Mouse (Mus musculus) B cell, adult 2 months (primary cell): ENCODE measurements around the gene Hddc2.
A peak's percentile ranks its signal among the peaks of the same experiment; 100 is the strongest.

Source experiments
- DNase-seq, 2 experiments: peaks; one replicate each; pipeline ENCODE4 v3.0.0; 2022

Hddc2 gene

DNA sequence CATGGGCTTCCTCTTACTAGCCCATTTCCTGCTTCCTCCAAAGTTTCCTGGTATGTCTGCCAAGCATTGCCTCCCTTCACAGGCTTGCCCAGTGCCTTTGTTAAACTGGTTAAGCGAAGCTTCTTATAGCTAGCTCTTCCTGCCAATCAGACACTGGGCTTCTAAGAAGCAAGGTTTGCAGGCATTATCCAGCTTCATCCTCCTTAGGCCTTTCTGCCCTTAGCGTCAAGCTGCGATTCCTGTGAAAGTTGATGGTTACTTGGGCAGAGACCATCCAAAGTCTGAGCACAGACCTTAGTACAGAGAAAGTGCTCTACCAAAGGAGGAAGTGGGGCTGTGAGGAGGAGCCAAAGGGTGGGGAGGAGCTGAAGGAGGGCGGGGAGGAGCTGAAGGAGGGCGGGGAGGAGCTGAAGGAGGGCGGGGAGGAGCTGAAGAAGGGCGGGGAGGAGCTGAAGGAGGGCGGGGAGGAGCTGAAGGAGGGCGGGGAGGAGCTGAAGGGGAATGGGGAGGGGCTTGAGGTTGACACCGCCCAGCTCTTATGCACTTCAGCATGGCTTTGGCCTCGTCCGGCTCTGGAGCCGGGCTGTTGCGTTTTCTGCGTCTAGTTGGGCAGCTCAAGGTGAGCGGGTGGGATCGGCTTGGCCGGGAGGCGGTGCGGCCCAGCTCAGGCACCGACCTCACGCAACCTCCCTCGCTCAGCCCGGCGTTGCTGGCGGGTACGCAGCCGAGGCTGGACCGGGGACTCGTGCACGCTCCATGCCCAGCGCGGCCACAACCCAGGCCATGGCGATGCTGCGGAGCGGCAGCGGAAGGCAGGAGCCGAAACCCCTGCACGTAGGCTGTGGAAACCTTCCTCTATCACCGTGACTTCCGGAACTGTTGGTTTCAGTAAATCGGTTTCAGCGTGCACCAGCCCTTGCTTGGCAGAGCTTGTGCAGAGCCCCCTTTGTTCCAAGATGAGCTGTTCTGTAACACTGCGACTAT, at the start of gene Hddc2:
Gene Hddc2 (plus strand): TSS at position 519 of the 984 bp plus-strand sequence.
- peak; percentile 81 to 82 for DNase-seq

DNA sequence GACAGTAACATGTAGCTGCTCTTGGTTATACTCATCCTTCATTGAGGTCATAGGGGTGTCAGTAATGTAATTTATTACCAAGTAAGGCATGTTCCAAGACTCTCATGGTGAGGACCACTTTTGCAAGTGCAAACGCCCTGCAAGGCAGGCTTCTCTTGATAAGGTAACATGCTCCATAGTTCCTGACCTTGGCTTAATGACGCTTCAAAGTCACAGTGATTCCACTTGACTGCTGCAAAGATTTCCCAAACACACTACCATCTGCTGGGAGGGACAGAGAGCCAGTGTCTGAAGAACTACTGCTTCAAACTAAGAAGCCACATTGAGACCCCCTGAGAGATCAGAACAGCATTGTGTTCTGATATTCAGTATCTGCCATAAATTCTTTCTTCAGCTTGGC, 40.4 kb upstream of the Hddc2 start:
- no peak for DNase-seq

DNA sequence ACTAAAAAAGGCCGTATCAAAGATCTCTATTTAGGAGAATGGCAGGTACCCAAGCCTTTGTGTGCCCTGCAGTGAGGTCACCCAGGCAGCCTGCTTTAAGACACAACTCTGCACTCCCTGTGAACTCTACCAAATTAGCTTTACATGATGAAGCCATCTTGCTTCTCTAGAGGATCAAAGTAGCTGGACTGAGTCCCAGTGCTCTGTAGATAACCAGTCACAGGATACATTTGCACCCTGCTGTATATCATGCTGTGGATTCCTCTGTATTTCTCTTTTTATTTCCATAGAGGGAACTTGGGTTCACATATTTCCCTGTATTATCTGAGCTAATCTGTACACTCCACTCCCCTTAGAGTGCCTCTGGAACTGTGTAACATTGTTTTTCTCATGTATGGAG, 40.0 kb upstream of the Hddc2 start:
- no peak for DNase-seq

DNA sequence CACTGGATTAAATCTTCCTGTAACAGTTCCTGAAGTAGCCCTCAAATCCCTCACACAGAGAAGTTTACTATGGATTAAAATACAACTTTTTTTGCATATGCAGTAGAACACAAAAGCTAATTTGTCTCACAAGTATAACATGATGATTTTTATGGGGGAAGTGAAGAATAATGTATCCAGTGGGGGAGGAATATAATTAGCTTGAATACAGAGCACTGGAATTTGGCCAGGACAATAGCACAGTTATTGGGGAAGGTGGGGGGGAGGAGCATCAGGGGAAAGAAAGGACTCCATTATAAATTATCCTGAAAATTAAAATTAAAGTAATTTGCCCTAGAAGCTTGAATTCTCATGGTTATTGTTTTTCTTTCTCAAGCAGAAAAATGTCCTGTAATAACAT, 25.4 kb upstream of the Hddc2 start:
- no peak for DNase-seq

DNA sequence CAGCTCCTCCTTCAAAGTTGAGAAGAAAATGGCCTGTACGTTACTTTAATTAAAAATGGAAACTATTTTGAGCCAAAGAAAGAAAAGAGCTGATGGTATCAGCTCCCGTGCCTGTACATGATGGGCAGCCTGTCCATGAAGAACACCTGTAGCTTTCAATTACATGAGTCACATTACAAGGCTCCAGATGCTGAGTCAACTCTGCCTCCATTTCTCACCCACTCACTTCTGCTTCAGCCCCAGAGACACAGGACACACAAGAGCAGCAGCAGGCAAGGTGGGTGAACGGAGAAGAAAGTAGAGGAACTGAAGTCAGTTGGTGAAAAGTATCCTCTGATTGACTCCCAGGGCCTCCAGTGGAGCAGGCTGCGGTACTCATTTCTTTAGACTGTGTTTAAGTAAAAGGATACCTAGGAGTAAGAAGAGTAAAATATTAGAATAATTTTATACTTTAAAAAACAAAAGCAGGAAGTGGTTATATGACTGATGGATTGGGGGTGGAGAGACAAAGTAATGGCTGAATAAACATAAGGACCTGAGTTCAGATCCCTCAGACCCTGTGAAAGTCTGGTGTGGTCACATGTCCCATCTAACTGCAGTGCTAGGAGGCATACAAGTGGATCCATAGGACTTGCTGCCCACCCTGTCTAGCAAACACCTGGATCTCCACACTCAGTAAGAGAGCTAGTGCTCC, 24.3 kb upstream of the Hddc2 start:
- DNase-seq, result no peak

DNA sequence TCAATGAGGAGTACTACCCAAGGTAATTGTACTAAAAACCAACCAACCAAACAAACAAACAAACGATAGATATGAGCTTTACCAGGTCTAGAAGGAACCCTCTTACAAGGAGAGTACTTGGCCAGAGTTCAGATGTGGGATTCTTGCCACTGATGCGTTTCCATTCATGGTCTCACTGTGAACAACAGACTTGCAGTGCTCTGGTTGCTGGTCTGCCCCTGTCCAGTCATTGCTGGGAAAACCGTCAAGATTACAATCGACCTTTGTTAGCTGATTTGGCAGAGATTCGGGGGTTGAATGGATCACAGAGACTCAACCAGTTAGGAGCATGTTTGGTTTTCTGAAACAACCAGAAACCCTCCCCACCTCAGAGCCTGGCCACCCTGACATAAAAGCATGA, 17.5 kb upstream of the Hddc2 start:
- no peak for DNase-seq

DNA sequence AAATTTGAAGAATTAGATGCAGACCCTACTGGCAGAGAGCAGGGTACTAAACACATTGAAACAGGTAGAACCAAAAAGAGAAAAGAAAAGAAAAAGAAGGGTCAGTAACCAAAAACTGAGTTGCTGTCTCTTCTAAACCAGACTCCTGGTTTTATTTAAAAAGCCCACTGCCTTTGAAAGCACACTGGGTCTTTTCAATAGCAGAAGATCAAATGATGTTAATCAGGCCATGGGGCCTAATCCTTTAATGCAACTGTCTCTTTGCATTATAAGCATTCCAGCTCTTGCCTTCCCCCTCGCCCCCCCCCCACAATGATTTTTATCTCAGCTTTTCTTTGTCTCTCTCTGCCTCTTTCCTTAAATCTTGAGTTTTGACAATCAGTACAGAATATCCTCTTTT, 16.7 kb upstream of the Hddc2 start:
- DNase-seq, result no peak

DNA sequence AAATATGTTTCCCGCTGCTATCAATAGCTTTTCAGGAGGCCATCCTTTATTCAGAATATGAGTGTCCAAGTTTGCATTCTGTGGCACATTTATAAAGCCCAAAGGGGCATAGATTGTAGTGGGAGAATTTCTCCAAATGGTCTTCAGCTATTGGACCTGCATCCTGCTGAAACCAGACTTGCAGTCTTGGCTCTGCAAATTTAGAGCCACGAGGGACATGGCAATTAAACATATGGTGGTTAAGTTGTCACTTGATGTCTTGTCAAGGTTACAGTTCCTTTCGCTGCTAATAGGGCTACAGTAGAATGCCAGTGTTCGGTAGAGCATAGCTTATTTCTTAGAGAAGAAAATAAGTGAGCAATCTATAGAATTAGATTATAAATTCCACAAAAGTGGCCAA, 16.1 kb upstream of the Hddc2 start:
- DNase-seq, result no peak

DNA sequence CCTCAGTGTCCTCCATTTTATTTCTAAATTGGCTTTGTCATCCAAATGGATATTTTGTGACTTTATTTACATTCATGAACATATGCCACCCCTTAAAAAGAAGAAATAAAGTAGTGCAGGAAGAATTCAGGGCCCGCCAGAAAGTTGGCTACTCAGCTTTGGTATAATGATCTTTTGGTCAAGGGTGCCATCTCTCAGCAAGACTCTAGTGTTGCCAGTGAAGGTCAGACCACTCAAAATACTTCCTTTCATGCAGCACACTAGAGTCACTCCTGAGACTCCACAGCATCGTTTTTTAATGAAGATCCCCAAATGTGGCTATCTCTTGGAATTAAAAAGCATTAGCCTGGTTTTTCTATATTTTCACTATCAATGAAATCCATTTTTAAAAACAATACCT, 14.9 kb upstream of the Hddc2 start:
- no peak for DNase-seq

DNA sequence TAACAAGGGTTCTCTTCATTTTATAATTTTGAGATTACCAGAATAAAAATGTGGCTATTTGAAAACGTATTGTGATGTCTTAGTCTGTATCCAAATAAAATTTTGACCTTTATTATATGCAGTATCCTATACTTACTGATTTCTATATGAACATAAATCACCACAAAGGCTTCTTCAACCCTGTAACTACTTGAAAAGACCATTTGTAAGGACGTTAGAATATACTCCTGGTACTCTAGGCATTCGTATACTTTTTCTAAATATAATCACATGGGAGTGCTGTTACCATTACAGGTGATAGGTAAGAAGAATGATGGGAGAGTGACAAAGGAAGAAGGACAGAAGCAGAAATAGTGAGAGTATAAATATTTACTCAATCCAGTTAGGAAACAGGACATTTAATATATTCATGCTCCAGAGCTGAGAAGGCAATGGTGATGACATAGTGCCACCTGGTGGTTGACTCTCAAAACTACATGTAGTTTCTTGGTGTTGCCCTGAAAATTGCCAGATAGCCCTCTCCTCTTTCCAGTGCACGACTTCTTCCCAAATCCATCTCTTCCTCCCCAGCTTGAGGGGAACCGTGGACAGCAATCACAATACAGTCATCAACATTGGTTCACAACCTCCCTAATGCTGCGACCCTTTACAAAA, 14.1 kb upstream of the Hddc2 start:
- peak; percentile 60 to 65 for DNase-seq

DNA sequence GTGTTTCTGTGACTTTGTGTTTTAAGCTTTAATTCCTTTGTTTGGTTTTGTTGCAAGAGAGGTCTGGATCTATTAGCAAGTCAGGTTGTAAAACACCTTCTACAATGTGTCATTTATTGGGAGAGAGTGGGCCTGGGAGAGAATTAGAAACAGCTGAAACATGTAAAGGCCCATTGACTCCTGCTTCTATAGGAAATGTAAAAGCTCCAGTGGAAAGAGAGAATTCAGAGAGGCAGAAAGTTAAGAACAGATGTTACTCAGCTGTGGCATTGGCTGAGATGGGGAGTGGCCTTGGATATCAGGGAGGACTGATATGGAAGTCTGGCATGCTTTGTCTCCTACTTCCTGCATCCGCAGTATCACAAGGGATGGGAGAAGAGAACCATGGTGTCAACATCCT, 12.9 kb upstream of the Hddc2 start:
- no peak for DNase-seq

DNA sequence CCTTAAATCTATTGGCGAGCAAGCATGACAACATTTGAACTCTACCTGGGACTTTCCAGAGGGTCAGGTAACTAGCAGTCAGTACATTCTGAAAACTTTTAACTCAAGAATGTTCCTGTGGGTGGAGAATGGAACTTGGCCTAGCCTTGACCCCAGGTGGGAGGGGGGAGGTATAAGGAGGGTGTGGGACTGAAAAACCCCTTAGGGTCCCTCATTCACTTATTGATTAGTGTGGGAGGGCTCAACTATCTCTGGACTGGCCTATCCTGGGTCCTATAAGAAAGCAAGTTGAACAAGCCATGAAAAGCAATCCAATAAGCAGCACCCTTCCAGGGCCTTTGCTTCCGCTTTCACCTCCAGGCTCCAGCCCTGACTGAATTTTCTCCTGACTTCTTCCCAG, 9.7 kb upstream of the Hddc2 start:
- no peak for DNase-seq

DNA sequence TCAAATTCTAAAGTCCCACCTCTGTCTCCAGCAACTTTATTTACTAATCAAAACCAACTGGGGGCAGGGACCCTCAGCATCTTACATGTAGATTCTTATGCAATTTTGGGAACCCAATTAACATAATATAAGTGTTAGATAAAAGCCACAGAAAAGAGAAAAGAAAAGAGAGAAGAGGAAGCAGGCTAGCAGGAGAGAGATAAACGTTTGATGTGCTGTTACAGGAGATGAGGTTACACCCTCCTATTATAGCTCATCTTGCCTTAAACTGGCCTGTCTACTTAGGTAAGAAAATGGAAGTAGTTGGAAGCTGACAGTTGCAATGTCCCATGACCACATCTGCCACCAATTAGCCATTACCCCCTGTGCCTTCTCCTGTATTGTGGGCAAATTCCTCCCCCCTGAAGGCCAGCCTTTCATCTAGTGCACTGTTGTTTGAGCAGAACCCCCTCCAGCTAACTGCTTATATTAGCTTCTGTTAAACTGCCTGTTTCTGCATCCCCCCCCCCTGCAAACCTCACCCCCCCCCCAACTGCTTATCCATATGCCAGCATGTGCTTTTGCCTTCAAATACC, 6.1 kb upstream of the Hddc2 start:
- no peak for DNase-seq

DNA sequence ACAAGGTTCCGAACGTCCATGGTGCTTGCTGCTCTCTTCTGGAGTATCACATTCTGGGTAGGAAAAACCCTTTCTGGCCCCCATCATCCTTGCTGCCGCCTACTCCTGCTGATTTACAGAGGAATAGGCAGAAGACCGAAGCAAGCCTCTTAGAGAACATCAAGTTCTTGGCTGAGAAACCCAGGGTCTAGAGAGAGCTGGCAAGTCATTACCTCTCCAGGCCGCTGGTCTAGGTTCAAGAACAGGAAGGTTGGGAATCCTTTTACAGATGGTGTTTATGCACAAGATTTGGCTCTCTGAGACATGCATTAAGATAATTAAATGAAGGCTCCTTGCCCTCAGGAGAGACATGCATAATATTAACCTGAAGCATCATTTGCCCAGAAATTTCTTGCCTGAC, 5.3 kb downstream of the Hddc2 start:
- DNase-seq, result no peak

DNA sequence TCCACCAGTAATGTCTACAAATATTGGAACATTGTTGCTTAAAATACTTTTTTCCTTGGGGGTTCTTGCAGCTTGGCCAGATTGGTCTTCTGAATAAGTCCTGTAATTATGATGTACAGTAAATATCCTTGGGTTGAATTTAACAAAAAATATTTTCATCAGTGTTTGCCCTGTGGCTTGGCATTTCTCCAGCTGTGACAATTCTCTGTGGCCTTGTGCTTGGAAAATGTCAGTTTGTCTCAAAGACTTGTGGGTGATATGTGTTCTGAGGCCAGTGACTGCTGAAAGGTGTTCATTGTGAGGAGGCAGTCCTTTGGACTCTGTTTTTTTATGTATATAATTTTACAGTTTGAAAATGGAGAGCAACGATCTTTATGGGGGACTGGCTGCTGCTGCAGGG, 16.3 kb downstream of the Hddc2 start:
- no peak for DNase-seq

DNA sequence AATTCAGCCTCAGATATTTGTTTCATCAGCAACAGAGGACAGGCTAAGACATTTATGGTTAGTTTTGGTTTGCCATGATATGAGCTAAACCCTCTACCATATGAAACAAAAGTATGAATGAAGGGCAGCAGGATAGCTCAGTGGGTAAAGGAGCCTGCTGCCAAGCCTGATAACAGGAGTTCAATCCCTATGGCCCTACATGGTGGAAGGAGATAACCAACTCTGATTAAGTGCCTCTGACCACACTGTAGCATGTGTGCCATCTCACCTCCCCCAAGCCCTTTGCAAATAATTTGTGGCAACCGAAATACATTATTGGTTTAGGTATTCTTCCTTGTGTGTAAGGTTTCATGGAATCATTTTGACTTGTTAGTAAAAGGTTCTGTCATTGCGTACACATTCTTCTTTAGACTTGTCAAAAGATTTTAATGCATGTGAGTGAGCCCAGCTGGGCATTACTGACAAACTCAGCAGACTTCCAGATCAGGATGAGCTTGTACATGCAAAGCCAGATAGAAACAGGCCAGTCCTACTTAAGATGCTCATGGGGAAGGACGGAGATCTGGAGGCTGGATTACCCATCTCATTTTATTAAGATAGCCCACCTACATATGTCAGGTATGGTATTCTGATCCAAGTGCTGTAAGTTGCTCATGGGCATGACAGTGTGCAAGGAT, 17.2 kb downstream of the Hddc2 start:
- no peak for DNase-seq

DNA sequence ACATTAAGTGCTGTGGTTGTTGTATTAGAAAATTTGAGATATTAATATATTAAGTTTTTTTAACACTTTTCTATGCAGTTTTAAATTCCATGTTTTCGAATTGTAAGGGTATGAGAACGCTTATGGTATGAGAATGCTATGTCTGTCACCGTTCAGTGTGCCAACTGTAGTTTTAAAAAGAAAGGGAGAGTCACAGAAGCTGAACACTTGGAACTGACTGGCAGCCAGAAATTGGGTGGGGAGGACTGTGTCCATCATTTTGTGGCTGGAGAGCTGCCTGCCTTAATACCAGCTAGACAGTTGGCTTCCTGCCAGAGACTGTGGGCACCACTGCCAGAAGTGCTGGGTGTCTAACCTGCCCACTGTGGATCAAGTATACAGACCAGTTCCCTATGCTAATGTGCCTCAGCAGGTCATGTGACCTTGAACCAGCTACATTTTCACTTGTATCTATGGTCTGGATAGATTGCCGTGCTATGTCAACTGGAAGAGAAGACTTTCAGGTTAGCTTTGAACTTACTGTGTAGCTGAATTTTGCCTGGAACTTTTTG, 18.1 kb downstream of the Hddc2 start:
- DNase-seq, result no peak

DNA sequence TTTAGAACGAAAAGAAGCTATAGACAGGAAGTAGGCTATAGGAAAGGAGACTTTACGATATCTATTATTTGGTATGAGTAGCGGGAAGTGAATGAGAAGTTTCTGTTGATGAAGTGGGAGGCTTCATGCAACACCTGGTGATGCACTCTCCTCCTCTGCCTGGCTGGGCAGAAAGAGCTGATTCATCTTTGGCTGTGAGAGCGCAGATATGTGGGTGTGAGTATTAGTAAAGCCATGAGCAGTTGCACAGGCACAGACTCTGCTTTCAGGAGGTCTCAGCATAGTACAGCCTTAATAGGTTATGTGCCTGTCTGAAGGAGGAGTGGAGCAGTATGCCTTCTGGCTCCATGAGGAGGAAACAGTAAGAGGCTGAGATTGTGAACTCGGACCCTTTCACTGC, 23.2 kb downstream of the Hddc2 start:
- DNase-seq, result no peak

DNA sequence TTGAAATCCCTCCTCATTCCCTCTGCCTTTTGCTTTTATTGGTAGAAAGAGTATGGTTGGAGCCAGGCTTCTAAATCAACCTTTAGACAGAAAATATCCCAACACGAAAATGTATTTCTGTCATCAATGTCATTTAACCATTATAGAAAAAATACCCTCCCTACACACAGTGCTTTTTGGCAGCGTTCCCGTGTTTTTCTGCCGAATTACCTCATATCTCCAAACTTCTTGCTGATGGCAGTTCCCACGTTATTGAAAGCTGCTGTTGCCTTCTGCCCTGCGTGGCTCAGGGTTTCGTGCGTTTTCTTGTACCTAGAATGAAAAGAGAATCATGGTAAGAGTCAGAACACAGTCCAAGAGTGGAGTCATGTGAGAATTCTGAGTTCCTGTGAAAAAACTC, 33.2 kb downstream of the Hddc2 start:
- no peak for DNase-seq

DNA sequence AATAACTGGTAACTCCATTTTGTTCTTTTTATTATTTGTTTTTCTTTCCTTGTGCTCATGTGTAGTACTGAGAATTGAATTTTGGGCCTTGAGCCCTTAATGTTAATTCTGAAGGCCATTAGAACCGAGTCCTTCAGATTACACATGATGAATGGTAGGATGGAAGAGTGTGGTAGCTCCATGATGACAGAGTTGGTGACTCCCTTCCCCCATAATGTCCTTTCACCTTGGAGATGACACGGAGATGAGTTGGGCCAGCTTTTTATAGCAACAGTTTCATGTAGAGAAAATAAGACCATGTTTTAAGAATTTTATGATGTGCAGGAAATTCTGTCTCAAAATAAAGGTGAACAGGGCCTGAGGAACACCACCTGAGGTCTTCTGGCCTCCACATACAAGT, 37.9 kb downstream of the Hddc2 start:
- no peak for DNase-seq

DNA sequence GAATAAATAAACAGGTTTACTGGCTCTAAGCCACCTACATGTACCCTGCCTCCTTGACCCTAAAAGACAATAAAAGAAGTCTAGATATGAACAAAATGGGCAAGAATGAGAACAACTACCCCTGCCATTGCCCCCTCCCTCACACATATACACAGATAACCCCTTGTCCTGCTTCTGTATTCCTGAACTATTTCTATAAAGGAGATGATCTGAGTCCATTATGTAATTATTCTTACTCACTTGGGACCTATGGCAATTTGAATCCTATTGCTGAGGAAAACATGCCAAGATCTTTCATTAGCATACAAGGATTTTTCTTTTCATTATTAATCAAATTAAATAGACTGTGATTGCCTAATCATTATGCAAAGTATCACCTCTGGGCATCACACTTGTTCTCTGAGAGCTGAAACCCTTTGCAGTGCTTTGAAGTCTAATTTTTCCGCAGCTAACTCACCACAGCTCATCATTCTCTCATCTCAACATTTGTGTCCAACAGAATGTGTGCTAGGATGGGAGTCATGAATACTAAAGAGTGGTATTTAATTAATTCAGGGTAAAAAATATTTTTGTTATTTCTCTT, 39.8 kb downstream of the Hddc2 start:
- DNase-seq, result no peak

DNA sequence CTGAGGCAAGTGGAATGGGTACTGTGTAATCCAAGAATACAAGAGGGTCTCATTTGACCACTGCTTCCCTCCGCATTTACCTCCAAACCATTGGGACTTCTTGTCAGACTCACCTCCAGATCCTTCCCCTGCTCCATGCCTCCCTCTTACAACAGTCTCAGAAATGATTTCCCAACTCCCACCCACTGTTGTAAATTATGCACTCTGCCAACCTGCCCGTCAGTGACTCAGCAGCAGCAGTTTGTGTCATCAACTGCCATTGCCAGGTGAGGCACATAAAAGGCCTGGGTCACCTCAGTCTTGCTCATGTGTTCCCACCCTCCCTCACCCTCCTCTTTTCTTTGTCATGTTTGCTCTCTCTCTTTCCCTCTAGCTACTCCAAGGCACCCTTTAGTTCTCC, 41.0 kb downstream of the Hddc2 start:
- DNase-seq, result no peak
